Mouse (Mus musculus) inflammation-experienced regulatory T-cells, adult 6 months (primary cell): ENCODE data around the gene Hs3st6. TPM values are rescaled to one million over a fixed set of nuclear protein-coding genes. Genes with fewer than 3 reads are reported as not detected.
"Not testable (repeated sequence)": the region's sequence is repeated elsewhere in the genome, so short reads cannot be mapped to it uniquely, and the experiment has no call there.

Experiments
- ATAC-seq: one replicate; pipeline ENCODE4 v1.8.0; 2017
- polyA plus RNA-seq, 3 experiments: library from polyadenylated mRNA; unstranded; fragments of 100-300 nt; shearing (Covaris generic); gene quantifications; one replicate each; pipeline ENCODE4 v1.2.1; 2017

The Hs3st6 gene
- polyA plus RNA-seq = not detected

DNA sequence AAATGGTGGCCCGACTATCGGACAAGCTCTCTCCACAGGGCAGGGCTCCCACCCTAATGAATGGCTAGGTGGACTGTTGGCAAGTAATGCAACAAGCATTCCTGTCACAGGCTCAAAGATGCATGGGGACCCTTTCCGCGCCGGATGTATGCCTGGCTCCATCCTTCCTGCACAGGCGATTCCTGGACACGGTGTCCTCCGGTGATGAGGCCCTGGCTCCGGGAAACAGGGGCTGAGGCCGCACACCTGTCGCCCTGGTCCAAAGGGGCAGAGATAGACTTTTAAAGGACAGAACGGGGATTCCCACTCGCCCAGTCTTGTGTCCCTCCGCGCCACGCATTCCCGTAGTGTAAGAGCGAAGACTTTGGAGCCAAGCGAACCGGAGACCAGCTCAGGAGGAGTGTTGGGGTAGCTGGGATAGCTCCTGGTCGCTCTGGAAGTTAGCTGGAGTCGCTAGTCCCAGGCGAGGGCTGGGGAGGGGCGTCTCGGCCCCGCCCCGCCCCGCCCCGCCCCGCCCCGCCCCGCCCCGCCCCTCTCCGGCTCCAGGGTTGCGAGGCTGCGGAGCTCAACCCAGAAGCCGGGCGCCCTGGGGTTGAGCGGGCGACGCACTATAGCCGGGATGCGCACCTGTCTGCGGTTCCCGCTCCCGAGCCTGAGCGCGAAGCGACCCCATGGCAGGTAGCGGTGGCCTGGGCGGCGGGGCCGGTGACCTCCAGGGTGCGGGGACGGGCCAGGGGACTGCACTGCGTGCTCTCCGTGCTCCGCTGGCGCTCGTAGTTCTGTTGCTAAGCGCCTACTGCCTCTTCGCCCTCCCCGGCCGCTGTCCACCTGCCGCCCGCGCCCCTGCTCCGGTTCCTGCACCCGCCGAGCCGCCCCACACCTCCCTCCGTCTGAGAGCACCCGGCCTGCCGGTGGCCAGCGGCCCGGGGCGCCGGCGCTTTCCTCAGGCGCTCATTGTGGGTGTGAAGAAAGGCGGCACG lies at the start of gene Hs3st6:
TSS of gene Hs3st6 (plus strand) at position 574 of the 980 bp plus-strand sequence.
- no peak for ATAC-seq

DNA sequence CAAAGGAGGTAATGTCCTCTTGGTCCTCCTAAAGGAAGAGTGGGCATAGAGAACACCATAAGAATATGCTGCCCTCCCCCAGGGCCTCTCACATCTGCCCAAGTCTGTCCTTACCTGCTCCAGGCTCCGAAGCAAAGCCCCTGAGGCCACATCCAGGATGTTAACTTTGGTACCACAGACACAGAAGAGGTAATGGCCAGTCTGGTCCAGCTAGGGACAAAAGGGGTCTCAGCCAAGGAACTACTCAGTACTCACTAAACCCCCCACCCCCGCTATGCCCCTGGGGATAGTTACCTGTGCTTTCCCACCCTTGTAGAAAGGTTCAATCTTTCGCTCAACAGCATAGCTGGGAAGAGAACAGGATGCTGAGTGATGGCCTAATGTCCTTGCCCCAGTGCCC lies 47.0 kb upstream of the Hs3st6 start:
- no peak for ATAC-seq

DNA sequence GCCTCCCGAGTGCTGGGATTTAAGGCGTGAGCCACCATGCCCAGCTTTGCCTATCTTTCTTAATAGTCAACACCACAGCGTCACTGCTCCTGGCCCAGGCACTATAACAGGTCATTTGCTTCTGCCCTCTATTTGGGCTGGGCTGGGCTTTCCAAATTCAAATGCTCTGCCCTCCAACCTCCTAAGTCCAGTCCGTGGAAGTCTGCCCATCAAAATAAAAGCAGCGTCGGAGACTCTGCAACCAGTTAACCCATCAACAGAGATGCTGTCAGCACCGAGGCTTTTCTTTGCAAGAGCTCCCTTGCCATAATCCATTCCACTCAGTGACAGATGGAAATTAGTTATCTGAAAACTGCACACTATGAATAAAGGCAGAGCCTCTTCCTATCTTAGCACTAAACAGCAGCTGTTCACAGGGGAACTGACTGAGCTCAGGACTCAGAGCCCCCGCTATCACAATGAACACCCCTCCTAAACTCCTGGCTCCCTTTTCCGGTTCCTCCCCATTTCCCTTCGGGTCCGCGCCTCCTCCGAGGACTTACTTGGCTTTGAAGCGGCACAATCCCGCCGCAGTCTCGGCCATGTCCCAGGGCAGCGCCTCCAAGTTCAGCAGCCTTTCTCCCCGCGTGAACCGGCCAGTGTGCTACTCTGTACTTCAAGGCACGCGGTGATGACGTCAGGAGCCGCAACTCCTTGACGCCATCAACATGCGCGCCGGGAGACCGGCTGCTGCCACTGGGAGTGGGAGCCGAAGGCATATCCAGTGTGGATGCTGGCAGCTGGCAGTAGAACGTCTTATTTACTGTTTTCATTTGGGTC lies 45.6 kb upstream of the Hs3st6 start, which contains the start of gene Tbl3:
TSS of gene Tbl3 (minus strand) at position 679 of the 819 bp plus-strand sequence.
- ATAC-seq = peak; percentile 81

DNA sequence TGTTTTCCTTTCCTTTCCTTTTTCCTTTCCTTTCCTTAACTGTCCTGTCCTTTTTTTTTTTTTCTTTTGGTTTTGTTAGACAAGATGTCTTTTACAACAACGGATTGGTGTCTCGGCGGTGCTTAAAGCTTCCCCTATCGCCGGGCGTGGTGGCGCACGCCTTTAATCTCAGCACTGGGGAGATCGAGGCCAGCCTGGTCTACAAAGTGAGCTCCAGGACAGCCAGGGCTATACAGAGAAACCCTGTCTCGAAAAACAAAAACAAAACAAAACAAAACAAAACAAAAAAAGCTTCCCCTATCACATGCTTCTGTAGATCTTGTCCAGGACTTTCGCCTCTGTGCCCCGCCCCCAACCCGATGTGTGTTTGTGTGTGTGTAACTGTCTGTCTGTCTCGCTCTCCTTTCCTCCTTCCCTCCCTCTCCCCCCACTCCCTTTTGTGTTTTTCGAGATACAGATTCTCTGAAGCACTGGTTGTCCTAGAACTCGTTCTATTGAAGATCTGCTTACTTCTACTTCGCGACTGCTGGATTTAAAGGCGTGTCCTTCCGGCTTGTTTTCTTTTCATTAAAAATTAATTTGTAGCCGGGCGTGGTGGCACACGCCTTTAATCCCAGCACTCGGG lies 44.9 kb upstream of the Hs3st6 start:
- ATAC-seq = no peak

DNA sequence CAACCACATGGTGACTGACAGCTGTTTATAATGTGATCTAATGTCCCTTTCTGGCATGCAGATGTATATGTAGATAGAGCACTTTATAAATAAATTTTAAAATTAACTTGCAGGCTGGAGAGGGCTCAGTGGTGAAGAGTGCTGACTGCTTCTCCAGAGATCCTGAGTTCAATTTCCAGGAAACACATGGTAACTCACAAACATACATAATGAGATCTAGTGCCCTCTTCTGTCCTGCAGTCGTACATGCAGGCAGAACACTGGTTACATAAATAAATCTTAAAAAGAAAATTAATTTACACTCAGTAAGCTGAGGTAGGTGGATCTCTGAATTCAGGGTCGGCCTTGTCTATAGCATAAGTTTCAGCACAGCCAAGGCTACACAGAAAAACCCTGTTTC lies 44.1 kb upstream of the Hs3st6 start:
- peak; percentile 45 for ATAC-seq

DNA sequence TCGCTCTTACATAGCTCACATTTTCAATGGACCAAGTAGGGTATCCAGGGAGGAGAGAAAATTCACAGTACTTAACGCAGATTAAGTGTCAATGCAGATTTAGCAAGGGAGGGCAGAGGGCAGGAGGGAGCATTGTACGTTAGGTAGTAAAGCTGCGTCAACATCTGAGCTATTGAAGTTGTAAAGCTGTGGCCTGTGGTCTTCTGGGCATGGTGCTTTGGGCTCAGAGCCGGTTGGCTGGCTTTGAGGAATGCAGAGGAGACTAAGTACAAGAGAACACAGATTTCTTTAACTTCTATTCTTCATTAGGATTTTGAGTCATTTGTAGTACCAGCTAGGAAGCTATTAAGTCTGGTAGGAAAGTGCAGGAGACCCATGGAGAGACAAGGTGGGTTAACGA lies 37.2 kb upstream of the Hs3st6 start:
- ATAC-seq = no peak

DNA sequence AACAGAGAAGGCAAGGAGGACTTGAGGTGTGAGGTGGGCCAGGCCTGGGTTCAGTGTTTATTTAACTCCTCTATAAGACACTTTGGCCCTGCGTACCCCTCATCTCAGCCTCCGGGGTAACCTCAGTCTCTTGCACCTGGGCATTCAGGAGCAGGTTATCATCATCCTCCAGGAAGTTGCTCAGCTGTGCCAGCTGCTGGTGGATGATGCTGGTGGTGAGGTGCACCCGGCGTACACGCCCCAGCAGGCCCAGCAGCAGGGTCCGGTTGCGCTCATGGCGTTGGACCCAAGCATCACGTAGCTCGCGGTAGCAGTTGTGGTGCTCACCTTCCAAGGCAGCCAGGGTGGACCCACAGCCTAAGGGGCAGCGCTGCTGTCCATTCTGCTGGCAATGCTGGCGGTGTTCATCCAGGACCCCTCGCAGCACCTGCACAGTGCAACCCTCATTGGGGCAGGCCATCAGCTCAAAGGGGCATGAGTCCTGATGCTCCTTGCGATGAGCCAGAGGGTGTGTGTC lies 36.6 kb upstream of the Hs3st6 start:
- ATAC-seq = no peak

DNA sequence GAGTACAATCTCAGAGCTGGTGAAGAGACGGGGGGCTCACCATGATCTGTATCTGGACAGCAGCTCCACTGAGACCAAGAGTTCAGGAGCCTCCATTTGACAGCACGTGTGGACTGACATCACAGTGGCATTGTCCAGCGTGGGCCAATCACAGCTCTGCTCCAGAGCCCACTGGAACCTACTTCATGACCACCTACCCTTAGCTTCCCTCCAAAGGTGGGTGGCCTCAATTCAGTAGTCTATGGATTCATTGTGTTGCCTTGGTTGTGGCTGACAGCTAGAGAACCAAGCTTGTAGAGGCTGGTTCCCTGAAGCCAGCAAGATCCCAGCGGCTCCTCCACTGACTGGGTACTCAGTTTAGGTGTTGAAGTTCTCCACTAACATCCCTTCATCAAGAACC lies 34.8 kb upstream of the Hs3st6 start, which contains the start of the genes Rnf151 and Rps2:
TSS of gene Rnf151 (minus strand) at position 121 of the 400 bp plus-strand sequence.
TSS of gene Rps2 (plus strand) at position 174 of the 400 bp plus-strand sequence.
- no peak for ATAC-seq

DNA sequence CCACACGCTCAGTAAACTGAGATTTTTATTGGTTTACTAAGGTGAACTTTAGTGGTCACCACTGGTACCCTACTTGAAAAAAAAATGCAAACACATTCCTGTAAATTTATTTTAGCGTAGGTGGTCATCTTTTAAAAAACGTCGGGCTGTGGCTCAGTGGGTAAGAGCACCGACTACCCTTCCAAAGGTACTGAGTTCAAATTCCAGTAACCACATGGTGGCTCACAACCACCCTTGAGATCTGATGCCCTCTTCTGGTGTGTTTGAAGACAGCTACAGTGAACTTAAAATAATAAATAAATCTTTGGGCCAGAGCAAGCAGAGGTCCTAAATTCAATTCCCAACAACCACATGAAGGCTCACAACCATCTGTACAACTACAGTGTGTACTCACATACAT lies 33.9 kb upstream of the Hs3st6 start:
- not testable (repeated sequence) for ATAC-seq

DNA sequence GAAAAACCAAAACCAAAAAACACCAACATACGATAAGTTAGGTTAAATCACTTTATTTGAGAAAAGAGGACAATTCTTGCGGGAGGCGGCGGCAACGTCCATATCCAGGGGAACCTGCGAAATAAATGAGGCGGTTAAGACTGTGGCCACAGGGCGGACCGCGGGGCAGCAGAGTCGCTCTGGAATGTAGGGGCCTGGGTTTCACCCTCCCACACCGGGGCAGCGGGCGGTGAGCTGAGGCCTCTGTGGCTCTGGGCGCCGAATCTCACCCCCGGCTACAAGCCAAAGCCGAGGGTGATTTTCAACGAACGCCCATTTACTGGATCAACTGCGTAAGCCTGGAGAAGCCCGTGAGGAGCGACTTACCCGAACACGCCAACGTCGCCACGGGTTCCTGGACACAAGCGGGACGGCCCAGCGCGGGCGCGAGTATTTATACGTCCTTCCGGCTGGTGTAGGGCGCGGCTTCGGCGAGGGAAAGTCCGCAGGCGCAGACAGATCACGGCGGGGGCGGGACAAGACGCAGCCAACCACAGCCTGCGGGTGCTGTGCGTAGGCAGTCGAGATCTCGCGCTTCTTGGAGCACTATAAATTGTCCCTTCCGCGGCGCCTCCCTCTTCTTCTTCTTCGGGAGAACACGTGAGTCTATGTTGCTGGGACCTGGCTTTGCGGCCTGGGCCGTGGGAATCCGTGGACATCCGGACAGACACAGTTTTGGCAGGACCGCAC lies 33.1 kb upstream of the Hs3st6 start:
- ATAC-seq = peak; percentile 84

DNA sequence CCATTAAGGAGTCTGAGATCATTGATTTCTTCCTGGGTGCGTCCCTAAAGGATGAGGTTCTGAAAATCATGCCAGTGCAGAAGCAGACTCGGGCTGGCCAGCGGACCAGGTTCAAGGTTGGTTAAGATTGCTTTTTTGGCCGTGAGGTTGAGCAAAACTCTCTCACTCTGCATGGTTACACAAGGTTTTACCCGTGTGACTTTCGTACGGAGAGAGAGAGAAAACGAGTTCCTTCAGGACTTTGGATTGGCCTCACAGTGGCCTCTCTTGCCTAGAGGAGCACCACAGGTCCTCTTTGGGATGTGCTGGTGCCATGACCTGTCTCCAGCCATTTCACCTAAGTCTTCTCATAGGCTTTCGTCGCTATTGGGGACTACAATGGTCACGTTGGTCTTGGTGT lies 32.2 kb upstream of the Hs3st6 start:
- not testable (repeated sequence) for ATAC-seq

DNA sequence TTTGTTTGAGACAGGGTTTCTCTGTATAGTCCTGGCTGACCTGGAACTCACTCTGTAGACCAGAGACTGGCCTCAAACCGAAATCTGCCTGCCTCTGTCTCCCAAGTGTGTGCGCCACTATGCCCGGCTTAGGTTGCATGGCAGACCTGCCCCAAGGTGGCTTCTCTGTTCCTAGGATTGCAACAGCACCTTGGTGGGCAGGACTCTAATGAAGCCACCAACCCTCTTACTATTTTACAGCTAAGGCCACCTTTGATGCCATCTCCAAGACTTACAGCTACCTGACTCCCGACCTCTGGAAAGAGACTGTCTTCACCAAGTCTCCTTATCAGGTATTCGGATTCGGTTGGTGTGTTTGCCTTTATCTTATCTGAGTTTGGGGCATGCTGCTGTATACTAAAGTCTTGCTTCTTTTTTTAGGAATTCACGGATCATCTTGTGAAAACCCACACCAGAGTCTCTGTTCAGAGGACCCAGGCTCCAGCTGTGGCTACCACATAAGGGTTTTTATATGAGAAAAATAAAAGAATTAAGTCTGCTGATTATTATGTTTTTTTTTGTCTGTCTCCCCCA lies 31.3 kb upstream of the Hs3st6 start:
- ATAC-seq = not testable (repeated sequence)

DNA sequence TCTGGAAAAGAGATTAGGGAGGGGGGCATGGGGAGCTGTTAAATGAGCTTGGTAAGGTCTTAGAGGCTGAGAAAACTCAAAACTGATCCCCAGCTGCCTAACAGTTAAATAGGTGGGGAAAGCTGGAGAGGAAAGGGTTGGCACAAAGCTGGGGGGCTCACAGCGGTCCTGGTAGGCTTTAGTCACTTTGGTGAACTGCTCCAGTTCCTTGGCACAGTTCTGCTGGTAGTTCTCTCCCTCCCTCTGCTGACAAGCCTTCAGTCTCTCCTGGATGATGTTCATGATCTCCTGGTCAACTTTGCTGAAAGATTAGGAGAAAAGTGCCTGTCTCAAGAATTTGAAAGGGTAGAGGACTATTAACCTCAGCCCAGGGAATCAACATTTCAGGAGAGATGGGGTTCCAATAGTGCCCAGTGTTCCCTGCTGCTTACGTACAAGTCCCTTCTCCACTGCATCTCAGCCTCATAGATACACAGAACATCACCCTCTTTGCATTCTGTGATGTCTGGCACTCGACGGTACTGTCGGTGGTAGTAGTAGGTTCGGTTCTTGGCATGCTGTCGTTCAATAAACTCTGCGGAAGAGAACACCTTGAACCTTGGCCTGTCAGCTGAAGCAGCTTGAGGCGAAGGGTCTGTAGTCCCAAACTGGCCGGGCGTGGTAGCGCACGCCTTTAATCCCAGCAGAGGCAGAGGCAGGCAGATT lies 30.4 kb upstream of the Hs3st6 start:
- no peak for ATAC-seq

DNA sequence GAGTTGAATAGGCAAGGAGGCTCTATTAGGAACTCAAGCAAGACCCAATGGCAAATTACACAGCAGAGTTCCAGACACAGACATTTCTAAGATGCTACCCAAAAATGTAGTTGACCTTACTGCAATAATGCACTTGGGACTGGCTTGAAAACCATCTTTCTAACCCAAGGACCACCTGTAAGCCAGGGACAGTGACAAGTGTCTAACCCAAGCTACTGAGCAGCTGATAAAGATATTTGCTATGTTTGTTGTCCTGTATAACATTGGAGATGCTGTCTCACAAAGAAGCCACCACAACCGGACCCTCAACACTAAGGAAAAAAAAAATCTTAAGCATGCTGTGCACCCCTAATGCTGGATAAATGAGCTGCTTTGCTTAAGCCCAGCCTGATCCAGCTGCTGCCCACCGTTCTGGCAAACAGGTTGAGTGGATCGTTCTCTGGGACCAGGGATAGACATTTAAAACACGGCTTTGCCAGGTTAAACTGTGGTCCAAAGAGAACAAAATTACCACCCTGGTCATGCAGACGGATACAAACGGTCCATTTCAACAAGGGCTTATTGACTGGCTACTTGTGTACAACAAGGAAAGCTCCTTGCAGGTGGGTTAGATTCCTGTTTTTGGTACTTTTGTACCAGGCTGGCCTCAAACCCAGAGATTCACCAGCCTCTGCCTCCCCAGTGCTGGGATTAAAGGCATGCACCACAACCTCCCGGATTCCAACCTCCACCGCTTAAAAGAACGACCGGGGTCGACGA lies 29.5 kb upstream of the Hs3st6 start:
- no peak for ATAC-seq

DNA sequence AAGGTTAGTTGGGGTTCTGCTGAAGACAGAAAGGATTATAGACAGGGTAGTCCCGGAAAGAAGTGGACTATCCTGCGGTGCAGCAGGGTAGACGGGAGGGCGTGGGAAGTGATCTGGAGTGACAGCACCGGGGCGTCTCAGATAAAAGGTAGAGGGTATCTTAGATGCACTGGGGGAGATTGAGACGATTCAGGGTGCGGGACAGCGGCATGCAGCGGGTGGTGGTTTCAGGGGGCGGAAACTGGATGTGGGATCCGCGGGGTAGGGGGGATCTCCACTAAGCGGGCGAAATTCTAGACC lies 29.0 kb upstream of the Hs3st6 start:
- ATAC-seq = peak; percentile 8

DNA sequence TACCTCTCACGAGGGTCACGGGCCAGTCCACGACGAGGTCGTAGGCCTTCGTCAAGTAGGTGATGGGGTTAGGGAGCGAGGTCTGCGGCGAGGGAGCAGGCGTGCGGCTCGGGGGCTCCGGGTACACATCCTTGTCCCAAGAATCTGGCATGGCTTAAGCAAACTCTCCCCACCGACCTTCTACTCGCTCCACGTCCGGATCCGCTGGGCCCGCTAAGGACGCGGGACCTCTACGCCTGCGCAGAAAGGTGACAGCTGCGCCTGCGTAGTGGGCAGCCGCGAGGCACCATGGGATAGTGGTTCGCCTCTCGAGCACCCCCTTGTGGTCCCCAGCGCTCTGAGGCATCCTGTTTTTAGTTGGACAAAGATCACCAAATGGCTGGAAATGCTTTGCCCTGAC lies 28.6 kb upstream of the Hs3st6 start, which contains the start of gene Ndufb10:
TSS of gene Ndufb10 (minus strand) at position 295 of the 400 bp plus-strand sequence.
- peak; percentile 44 for ATAC-seq

DNA sequence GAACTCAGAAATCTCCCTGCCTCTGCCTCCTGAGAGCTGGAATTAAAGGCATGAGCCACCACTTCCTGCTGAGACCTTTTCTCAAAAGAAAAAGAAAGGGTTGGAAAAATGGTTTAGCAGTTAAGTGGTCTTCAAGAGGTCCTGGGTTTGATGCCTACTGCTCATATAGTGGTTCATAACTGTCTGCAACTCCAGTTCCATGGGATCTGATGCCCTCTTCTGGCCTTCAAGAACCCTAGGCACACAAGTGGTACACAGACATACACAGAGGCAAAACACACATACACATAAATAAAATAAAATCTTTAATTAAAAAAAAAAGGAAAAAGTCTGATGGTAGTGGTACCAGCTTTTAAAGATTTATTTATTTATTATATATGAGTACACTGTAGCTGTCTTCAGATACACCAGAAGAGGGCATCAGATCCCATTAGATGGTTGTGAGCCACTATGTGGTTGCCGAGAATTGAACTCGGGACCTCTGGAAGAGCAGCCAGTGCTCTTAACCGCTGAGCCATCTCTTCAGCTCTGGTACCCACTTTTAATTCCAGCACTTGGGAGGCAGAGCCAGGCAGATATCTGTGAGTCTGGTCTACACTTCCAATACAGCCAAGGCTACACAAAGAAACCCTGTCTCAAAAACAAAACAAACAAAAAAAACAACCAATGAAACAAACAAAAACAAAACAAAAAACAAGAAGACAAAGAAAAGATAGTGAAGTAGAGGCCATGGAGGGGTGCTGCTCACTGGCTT lies 27.0 kb upstream of the Hs3st6 start:
- no peak for ATAC-seq

DNA sequence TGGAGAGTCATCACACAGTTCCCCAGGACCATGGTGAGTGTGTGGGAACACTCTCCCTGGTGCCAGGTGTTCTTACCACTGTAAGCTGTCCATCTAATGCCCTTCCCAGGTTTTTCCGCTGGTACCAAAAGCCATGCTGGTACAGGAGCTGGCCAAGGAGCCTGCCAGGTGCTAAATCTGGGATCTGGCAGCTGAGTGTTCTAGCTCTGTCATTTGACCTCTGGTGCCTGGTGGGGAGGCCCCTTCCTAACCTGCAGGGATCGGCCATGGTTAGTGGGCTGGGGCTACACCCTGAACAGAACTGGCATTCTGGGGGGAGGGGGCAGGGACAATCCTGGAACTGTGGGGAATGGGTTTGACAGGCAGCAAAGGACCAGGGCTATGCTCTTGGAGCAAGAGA lies 25.2 kb upstream of the Hs3st6 start, which contains the start of gene Rpl3l:
TSS of gene Rpl3l (plus strand) at position 203 of the 400 bp plus-strand sequence.
- ATAC-seq = no peak

DNA sequence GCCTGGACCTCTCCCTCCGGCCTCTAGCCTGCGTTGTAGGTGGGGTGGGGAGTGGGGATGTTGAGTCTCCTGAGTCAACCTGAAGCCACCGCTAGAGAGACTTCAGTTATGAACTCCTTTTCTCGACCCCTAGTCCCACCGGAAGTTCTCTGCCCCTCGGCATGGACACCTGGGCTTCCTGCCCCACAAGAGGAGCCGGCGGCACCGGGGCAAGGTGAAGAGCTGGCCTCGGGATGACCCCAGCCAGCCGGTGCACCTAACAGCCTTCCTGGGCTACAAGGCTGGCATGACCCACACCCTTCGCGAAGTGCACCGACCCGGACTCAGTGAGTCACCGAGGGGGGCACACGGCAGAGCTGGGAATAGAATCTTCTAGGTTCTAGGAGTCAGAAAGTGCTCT lies 24.6 kb upstream of the Hs3st6 start:
- no peak for ATAC-seq
